Mouse (Mus musculus): ENCODE results near the gene Zbtb2. TPM values are rescaled to one million over a fixed set of nuclear protein-coding genes. Genes with fewer than 3 reads are reported as not detected.
"Not testable (repeated sequence)": the region's sequence is repeated elsewhere in the genome, so short reads cannot be mapped to it uniquely, and the experiment has no call there.

Gene Zbtb2
- total RNA-seq (2014; rRNA removed) (17.7 and 18.5 TPM in 2 replicates), polyA plus RNA-seq (2015; fragmentation: Nextera tagmentation; extraction: Ambion mirVana) (12.0 and 14.8 TPM in 2 replicates)

- whole genome bisulfite sequencing = under 1% methylated on average over 52 of the region's 87 CpGs
- ATAC-seq (ENCODE audit: low FRiP score) = peak; percentile 24
Measured at GRCm38 (mm10) chr10:4387701-4388383, at the start of gene Zbtb2. TSS of gene Zbtb2 (minus strand) at chr10:4388108.

GRCm38 (mm10) chr10:4435416-4435815 is 47.5 kb upstream of the Zbtb2 start:
- Histone ChIP-seq H3K9ac (replicated peaks; ENCODE audit: low read length, poor library complexity, severe bottlenecking) (no peak overlapping the region), H3K9me3 (ENCODE audit: low read length) (no peaks in the 10 kb centered on the region), H3K36me3 (ENCODE audit: insufficient read depth, low read length) (peaks cover under 1% of the 10 kb centered on the region; the same call in 1 of the 2 replicates), H3K4me2 (ENCODE audit: low read depth, low read length, poor library complexity, severe bottlenecking) (no peak overlapping the region), H3K4me1 (ENCODE audit: insufficient read depth, low read length) (peaks cover 3% of the 10 kb centered on the region; the same call in 1 of the 2 replicates), H3K4me3 (ENCODE audit: low read depth, low read length) (no peak overlapping the region), H3K27ac (ENCODE audit: low read depth, low read length) (no peak overlapping the region), H3K27me3 (ENCODE audit: insufficient read depth, low read length) (no peaks in the 10 kb centered on the region)
- no peak for DNase-seq (ENCODE audit: low spot score)
- TF ChIP-seq CTCF (IDR thresholded peaks at IDR 0.05) = no peak
- ATAC-seq (ENCODE audit: low FRiP score) = no peak
- 88% methylated on average over 3 of the region's 3 CpGs for WGBS

More at GRCm38 (mm10) chr10:4387701-4388383, at the start of gene Zbtb2:
- Histone ChIP-seq H3K36me3 (ENCODE audit: insufficient read depth, low read length) (0 out of 2 replicates have a peak, but pooled peaks cover 1% of the 10 kb centered on the region), H3K9me3 (ENCODE audit: low read length) (no peaks in the 10 kb centered on the region), H3K27ac (ENCODE audit: low read depth, low read length) (peak within 1 kb of the TSS; percentile 99), H3K9ac (replicated peaks; ENCODE audit: low read length, poor library complexity, severe bottlenecking) (peak within 1 kb of the TSS; percentile 99), H3K4me2 (ENCODE audit: low read depth, low read length, poor library complexity, severe bottlenecking) (peak within 1 kb of the TSS; percentile 92), H3K4me3 (ENCODE audit: low read depth, low read length) (peak within 1 kb of the TSS; percentile 94), H3K27me3 (ENCODE audit: insufficient read depth, low read length) (no peaks in the 10 kb centered on the region), H3K4me1 (ENCODE audit: insufficient read depth, low read length) (peaks cover 21% of the 10 kb centered on the region)
- peak; percentile 67 for DNase-seq (ENCODE audit: low spot score)
- no peak for TF ChIP-seq CTCF (IDR thresholded peaks at IDR 0.05)

GRCm38 (mm10) chr10:4433871-4434270 is 46.0 kb upstream of the Zbtb2 start:
- not testable (repeated sequence) for H3K4me2 ChIP-seq (ENCODE audit: low read depth, low read length, poor library complexity, severe bottlenecking); H3K27me3 ChIP-seq (ENCODE audit: insufficient read depth, low read length); H3K4me1 ChIP-seq (ENCODE audit: insufficient read depth, low read length); H3K9ac ChIP-seq (replicated peaks; ENCODE audit: low read length, poor library complexity, severe bottlenecking); H3K9me3 ChIP-seq (ENCODE audit: low read length); ATAC-seq (ENCODE audit: low FRiP score); DNase-seq (ENCODE audit: low spot score); H3K4me3 ChIP-seq (ENCODE audit: low read depth, low read length); H3K27ac ChIP-seq (ENCODE audit: low read depth, low read length); H3K36me3 ChIP-seq (ENCODE audit: insufficient read depth, low read length)
- 95% methylated on average over 2 of the region's 2 CpGs for WGBS

- peak; percentile 18 for DNase-seq (ENCODE audit: low spot score)
Measured at GRCm38 (mm10) chr10:4432996-4433755, 45.3 kb upstream of the Zbtb2 start.

GRCm38 (mm10) chr10:4432123-4432931 is 44.4 kb upstream of the Zbtb2 start, which contains the start of the genes Rmnd1 and Armt1:
TSS of gene Rmnd1 (minus strand) at chr10:4432388.
TSS of gene Armt1 (plus strand) at chr10:4432467.
- Histone ChIP-seq H3K4me1 (ENCODE audit: insufficient read depth, low read length) (peaks cover 3% of the 10 kb centered on the region; the same call in 1 of the 2 replicates), H3K9ac (replicated peaks; ENCODE audit: low read length, poor library complexity, severe bottlenecking) (peak within 1 kb of the TSS; percentile 75), H3K4me3 (ENCODE audit: low read depth, low read length) (peak within 1 kb of the TSS; percentile 60), H3K4me2 (ENCODE audit: low read depth, low read length, poor library complexity, severe bottlenecking) (peak within 1 kb of the TSS; percentile 81), H3K36me3 (ENCODE audit: insufficient read depth, low read length) (peaks cover 3% of the 10 kb centered on the region; the same call in 1 of the 2 replicates), H3K9me3 (ENCODE audit: low read length) (no peaks in the 10 kb centered on the region), H3K27me3 (ENCODE audit: insufficient read depth, low read length) (no peaks in the 10 kb centered on the region), H3K27ac (ENCODE audit: low read depth, low read length) (peak within 1 kb of the TSS; percentile 79)
- ATAC-seq (ENCODE audit: low FRiP score) (peak; percentile 94), DNase-seq (ENCODE audit: low spot score) (peak; percentile 97)
- WGBS = under 1% methylated on average over 59 of the region's 75 CpGs
- no peak for TF ChIP-seq CTCF (IDR thresholded peaks at IDR 0.05)

More at GRCm38 (mm10) chr10:4432996-4433755, 45.3 kb upstream of the Zbtb2 start:
- peak overlapping the region; percentile 56 for H3K4me2 ChIP-seq (ENCODE audit: low read depth, low read length, poor library complexity, severe bottlenecking)
- no peaks in the 10 kb centered on the region for H3K36me3 ChIP-seq (ENCODE audit: insufficient read depth, low read length)
- peak overlapping the region; percentile 79 for H3K27ac ChIP-seq (ENCODE audit: low read depth, low read length)
- ATAC-seq (ENCODE audit: low FRiP score) = no peak
- H3K27me3 ChIP-seq (ENCODE audit: insufficient read depth, low read length) = no peaks in the 10 kb centered on the region
- 9% methylated on average over 19 of the region's 19 CpGs for WGBS
- H3K4me1 ChIP-seq (ENCODE audit: insufficient read depth, low read length) = peaks cover 3% of the 10 kb centered on the region; the same call in 1 of the 2 replicates
- H3K9ac ChIP-seq (replicated peaks; ENCODE audit: low read length, poor library complexity, severe bottlenecking) = peak overlapping the region; percentile 69
- H3K9me3 ChIP-seq (ENCODE audit: low read length) = no peaks in the 10 kb centered on the region
- peak; percentile 31; the same call in 1 of the 2 replicates for TF ChIP-seq CTCF (IDR thresholded peaks at IDR 0.05)
- peak overlapping the region; percentile 60 for H3K4me3 ChIP-seq (ENCODE audit: low read depth, low read length)
